Mouse (Mus musculus) kidney, adult 2 months (tissue): ENCODE data around the gene Ciz1. TPM values are rescaled to one million over a fixed set of nuclear protein-coding genes. Genes with fewer than 3 reads are reported as not detected.
A peak's percentile ranks its signal among the peaks of the same experiment; 100 is the strongest.
"Not testable (repeated sequence)": the region's sequence is repeated elsewhere in the genome, so short reads cannot be mapped to it uniquely, and the experiment has no call there.

ENCODE experiments used
- DNase-seq: peaks from one replicate; pipeline ENCODE4 v3.0.0; 2021
- H3K27ac ChIP-seq: fragments of 200-500 bp; 2 replicates; pipeline ENCODE4 v1.5.1; 2012; ENCODE audit warnings: low read depth, low read length, control low read depth, inconsistent platforms; ENCODE audit not compliant: insufficient read depth
- H3K27me3 ChIP-seq: fragments of 200-500 bp; replicated peaks from 2 replicates; pipeline ENCODE4 v1.6.1; 2012; ENCODE audit warnings: mild to moderate bottlenecking, moderate library complexity, low read length, inconsistent platforms; ENCODE audit not compliant: control insufficient read depth, insufficient read depth
- H3K36me3 ChIP-seq: fragments of 200-500 bp; 2 replicates; pipeline ENCODE4 v1.6.1; 2012; ENCODE audit warnings: mild to moderate bottlenecking, moderate library complexity, low read length, inconsistent platforms; ENCODE audit not compliant: control insufficient read depth, insufficient read depth
- H3K4me1 ChIP-seq: fragments of 200-500 bp; 2 replicates; pipeline ENCODE4 v1.6.1; 2011; ENCODE audit warnings: low read length; ENCODE audit not compliant: control insufficient read depth, insufficient read depth
- H3K4me3 ChIP-seq: fragments of 200-500 bp; 2 replicates; pipeline ENCODE4 v1.5.1; 2011; ENCODE audit warnings: mild to moderate bottlenecking, low read depth, low read length, control low read depth; ENCODE audit not compliant: insufficient read depth
- CTCF ChIP-seq: fragments of 200-500 bp; conservative IDR thresholded peaks from 2 replicates; pipeline ENCODE4 v1.5.1; 2011; ENCODE audit warnings: low read depth, mild to moderate bottlenecking, control low read depth, low read length, moderate library complexity, mixed read lengths; ENCODE audit not compliant: insufficient read depth, insufficient read length
- POLR2A ChIP-seq: fragments of 200-500 bp; IDR thresholded peaks from one replicate; pipeline ENCODE4 v1.6.1; 2011; ENCODE audit warnings: low read depth, low read length, control low read depth
- WGBS: fragments of 180-500 bp; shearing (Covaris S2); methylation state at CpG from one replicate; pipeline ENCODE4 v1.1.7; 2018; 5-methylcytosine and 5-hydroxymethylcytosine counted together
- polyA plus RNA-seq: library from polyadenylated mRNA; depleted of rRNA; stranded (reverse); fragments of >200 nt; gene quantifications from 2 replicates; pipeline ENCODE4 v1.2.3, GENCODE M21; 2012

The Ciz1 gene
- polyA plus RNA-seq, 1 experiment, result 130 TPM

DNA sequence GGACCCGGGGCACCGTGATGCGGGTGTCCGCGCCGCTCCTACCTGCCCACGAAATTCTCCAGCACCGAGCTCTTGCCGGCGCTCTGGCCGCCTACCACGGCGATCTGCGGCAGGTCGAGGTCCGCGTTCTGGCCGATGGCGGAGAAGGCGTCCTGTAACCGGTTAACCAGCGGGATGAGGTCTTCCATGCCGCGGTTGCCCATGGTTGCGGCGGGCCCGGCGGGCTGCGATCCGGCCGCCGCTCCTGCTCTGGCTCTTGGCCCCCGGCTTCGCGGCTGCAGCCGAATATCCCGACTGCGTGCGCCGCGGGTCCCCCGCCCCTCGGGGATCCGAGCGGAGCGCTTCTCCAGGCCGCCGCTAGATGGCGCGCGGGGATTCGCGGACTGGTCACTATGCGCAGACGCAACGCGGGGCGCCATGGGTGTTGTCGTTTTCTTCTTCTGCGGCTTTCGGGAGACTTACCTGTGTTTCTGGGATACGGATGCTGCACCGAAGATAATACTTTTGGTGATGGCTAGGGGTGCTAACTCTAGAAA lies 948 bp downstream of the Ciz1 start, which contains the start of gene Dnm1:
Gene Dnm1 (minus strand): TSS at position 332 of the 536 bp plus-strand sequence.
- no peaks in the 10 kb centered on the region; the same call in 1 of the 2 replicates for H3K27me3 ChIP-seq
- peaks cover 3% of the 10 kb centered on the region; the same call in 1 of the 2 replicates for H3K4me1 ChIP-seq
- peak within 1 kb of the TSS; percentile 68 for H3K4me3 ChIP-seq
- DNase-seq, result peak; percentile 90
- TF ChIP-seq POLR2A (no peak), CTCF (peak; percentile 76)
- H3K36me3 ChIP-seq, result no peaks in the 10 kb centered on the region
- under 1% methylated on average over 63 of the region's 63 CpGs for WGBS
- no peak within 1 kb of the TSS for H3K27ac ChIP-seq

DNA sequence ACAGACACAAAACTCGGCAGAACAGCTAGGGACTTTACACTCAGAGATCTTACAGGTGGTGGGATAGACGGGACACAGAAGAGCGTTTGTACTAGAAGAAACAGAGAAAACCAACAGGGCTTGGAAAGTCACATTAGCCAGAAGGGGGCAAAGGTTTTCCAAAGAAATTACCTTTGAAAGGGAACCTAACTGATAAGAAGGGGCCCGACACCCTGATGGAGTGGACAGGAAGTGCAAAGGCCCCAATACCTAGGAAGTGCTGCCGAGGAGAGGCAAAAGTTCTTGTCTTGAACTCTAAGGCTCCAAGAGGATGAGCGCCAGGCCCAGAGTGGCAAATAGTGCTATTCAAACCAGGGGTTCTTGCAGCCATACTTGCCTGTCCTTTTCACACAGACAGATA lies 1.7 kb downstream of the Ciz1 start:
- WGBS, result 79% methylated on average over 6 of the region's 6 CpGs
- TF ChIP-seq CTCF, result no peak
- TF ChIP-seq POLR2A, result no peak
- Histone ChIP-seq H3K4me3 (no peak overlapping the region), H3K27me3 (no peaks in the 10 kb centered on the region; the same call in 1 of the 2 replicates), H3K27ac (no peak overlapping the region), H3K36me3 (no peaks in the 10 kb centered on the region), H3K4me1 (peaks cover 3% of the 10 kb centered on the region; the same call in 1 of the 2 replicates)
- no peak for DNase-seq

DNA sequence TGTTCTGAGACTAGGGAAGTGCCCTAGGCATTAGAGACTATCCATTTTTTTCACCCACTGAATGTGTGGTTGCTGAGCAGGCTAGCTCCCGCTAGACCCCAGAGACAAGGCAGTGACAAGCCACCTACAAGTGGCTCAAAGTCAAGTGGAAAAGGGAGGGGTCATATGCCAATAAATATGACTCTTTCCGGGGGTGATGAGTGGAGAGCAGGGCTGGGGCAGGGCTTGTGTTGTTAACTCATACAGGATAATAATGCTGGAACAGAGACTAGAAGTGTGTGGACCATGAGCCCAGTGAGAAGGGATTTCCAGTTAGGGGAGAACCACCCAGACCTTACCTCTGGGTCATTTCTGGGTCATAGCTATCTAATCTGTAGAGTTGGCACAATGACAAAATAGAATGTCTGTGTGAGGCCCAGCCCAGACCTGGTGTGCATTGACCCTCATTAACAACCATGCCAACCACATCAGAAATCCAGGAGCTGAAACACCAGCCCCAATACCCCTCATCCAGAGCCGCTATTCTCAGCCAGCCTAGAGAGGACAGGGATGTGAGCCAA lies 2.3 kb downstream of the Ciz1 start:
- H3K4me3 ChIP-seq, result no peak overlapping the region
- no peaks in the 10 kb centered on the region; the same call in 1 of the 2 replicates for H3K27me3 ChIP-seq
- DNase-seq, result no peak
- H3K36me3 ChIP-seq, result no peaks in the 10 kb centered on the region
- peaks cover 3% of the 10 kb centered on the region; the same call in 1 of the 2 replicates for H3K4me1 ChIP-seq
- WGBS, result 93% methylated on average over 3 of the region's 3 CpGs
- TF ChIP-seq CTCF (no peak), POLR2A (no peak)
- no peak overlapping the region for H3K27ac ChIP-seq

DNA sequence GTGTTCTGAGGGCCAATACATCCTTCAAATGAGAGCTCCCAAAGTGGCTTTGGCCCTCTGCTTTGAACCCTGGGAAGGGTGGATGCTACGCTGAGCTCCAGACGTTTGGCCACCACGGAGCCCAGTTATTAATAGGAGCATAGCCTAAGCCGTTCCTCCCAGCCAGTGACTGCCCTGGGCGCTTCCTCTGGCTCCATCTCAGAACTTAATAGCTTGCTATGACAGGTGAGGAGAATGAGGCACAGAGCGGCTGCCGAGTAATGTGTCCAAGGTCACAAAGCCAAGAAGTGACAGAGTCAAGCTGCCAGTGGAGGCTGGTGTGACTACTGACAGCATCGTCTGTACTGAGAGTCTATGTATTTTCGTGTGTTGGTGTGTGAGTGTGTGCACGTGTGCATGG lies 4.1 kb downstream of the Ciz1 start:
- no peak overlapping the region for H3K27ac ChIP-seq
- H3K36me3 ChIP-seq, result no peaks in the 10 kb centered on the region
- no peak overlapping the region for H3K4me3 ChIP-seq
- TF ChIP-seq POLR2A (no peak), CTCF (no peak)
- no peak for DNase-seq
- no peaks in the 10 kb centered on the region; the same call in 1 of the 2 replicates for H3K27me3 ChIP-seq
- 75% methylated on average over 10 of the region's 10 CpGs for WGBS
- H3K4me1 ChIP-seq, result peaks cover 3% of the 10 kb centered on the region; the same call in 1 of the 2 replicates

- Histone ChIP-seq H3K4me3 (no peak overlapping the region), H3K27ac (no peak overlapping the region), H3K4me1 (peaks cover 3% of the 10 kb centered on the region; the same call in 1 of the 2 replicates), H3K36me3 (no peaks in the 10 kb centered on the region), H3K27me3 (no peaks in the 10 kb centered on the region)
- TF ChIP-seq POLR2A (no peak), CTCF (no peak)
- WGBS, result 81% methylated on average over 3 of the region's 3 CpGs
- no peak for DNase-seq
Observed at GRCm38 (mm10) chr2:32357710-32358109, 5.6 kb downstream of the Ciz1 start.

- Histone ChIP-seq H3K36me3 (no peaks in the 10 kb centered on the region), H3K4me1 (peaks cover 2% of the 10 kb centered on the region; the same call in 1 of the 2 replicates), H3K27ac (no peak overlapping the region), H3K27me3 (no peaks in the 10 kb centered on the region), H3K4me3 (no peak overlapping the region)
- WGBS, result 77% methylated on average over 10 of the region's 10 CpGs
- DNase-seq, result no peak
- no peak for TF ChIP-seq CTCF
- no peak for TF ChIP-seq POLR2A
Observed at GRCm38 (mm10) chr2:32358381-32358780, 6.3 kb downstream of the Ciz1 start.

- TF ChIP-seq CTCF, result no peak
- no peak for TF ChIP-seq POLR2A
- H3K4me1 ChIP-seq, result no peaks in the 10 kb centered on the region; the same call in 1 of the 2 replicates
- H3K27ac ChIP-seq, result peak overlapping the region; percentile 51; the same call in 1 of the 2 replicates
- no peaks in the 10 kb centered on the region for H3K36me3 ChIP-seq
- 7% methylated on average over 14 of the region's 14 CpGs for WGBS
- peak overlapping the region; percentile 53 for H3K4me3 ChIP-seq
- no peaks in the 10 kb centered on the region for H3K27me3 ChIP-seq
- peak; percentile 93 for DNase-seq
Observed at GRCm38 (mm10) chr2:32360741-32361140, 8.6 kb downstream of the Ciz1 start.

GRCm38 (mm10) chr2:32361437-32361836 lies 9.3 kb downstream of the Ciz1 start:
- H3K4me1 ChIP-seq, result no peaks in the 10 kb centered on the region; the same call in 1 of the 2 replicates
- H3K27me3 ChIP-seq, result no peaks in the 10 kb centered on the region
- peak; percentile 82 for DNase-seq
- 3% methylated on average over 24 of the region's 24 CpGs for WGBS
- peak overlapping the region; percentile 34; the same call in 1 of the 2 replicates for H3K27ac ChIP-seq
- H3K4me3 ChIP-seq, result peak overlapping the region; percentile 47
- H3K36me3 ChIP-seq, result no peaks in the 10 kb centered on the region
- peak; percentile 54 for TF ChIP-seq CTCF
- TF ChIP-seq POLR2A, result no peak

GRCm38 (mm10) chr2:32362274-32362673 lies 10.1 kb downstream of the Ciz1 start:
- not testable (repeated sequence) for H3K4me1 ChIP-seq, H3K36me3 ChIP-seq, H3K27me3 ChIP-seq, DNase-seq
- peak overlapping the region; percentile 86 for H3K4me3 ChIP-seq
- 25% methylated on average over 5 of the region's 5 CpGs for WGBS
- H3K27ac ChIP-seq, result peak overlapping the region; percentile 72
